Mouse (Mus musculus) Muller cell, postnatal 12 days (primary cell): ENCODE results near the gene Gm17027.
"Not testable (repeated sequence)": the region's sequence is repeated elsewhere in the genome, so short reads cannot be mapped to it uniquely, and the experiment has no call there.

ENCODE experiments used
- DNase-seq: peaks from one replicate; pipeline ENCODE4 v3.0.0-alpha.2; 2015; ENCODE audit errors: inconsistent ontology term

Gene Gm17027

DNA sequence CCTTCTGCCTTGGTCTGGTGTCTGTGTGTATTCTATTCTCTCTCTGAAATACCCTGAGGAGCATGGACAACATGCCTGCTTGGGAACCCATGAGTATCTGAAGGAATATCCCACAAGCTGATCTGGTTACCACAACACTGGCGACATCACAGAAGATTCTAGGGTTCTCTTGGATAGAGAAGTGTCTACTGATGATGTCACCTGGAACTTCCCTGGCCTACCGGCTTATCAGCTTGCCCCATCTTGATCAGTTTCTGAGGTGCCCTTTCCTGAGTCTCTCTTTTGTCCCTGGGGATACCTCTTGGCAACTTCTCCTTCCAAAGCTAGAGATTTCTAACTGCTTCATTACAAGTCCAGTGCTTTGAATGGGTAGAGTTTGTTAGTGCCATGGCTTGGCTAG is at the start of gene Gm17027:
Gene Gm17027, minus strand, starts transcription at position 101 of the 400 bp plus-strand sequence.
- DNase-seq: not testable (repeated sequence)

DNA sequence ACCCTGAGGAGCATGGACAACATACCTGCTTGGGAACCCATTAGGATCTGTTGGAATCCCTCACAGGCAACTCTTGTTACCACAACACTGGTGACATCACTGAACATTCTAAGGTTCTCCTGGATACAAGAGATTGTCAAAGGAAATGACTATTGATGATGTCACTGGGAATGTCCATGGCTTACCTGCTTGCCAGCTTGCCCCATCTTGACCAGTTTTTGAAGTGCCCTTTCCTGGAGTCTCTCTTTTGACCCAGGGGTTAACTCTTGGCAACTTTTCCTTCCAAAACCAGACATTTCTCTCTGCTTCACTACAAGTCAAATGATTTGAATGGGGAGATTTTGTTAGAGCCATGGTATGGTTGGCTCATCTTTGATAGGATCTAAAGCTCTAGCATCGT is 28.3 kb upstream of the Gm17027 start, which contains the start of gene Gm3573:
Gene Gm3573, minus strand, starts transcription at position 101 of the 400 bp plus-strand sequence.
- DNase-seq: not testable (repeated sequence)

DNA sequence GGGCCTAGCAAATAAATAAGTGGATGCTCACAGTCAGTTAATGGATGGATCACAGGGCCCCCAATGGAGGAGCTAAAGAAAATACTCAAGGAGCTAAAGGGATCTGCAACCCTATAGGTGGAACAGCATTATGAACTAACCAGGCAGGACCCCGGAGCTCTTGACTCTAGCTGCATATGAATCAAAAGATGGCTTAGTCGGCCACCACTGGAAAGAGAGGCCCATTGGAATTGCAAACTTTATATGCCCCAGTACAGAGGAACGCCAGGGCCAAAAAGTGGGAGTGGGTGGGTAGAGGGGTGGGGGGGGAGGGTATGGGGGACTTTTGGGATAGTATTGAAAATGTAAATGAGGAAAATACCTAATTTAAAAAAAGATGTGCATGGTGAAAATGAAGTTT is 21.5 kb upstream of the Gm17027 start:
- DNase-seq: not testable (repeated sequence)

DNA sequence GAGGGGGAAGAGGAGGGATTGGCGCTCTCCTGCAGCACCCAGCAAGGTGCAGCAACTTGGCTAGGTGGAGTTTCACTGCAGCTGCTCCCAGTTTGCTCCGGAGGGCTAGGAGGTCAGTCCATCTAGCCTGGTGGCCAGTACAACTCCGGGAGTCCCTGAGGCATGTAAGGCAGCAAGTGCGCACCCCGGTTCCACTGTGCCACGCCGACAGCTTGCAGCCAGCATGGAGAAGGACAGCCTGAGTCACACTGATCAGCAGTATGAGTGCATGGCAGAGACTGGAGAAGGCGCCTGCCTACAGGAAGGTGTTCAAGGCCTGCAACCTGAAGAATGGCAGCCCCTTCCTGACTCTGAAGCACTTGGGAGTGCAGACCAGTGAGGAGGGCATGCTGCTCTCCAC is 27.9 kb downstream of the Gm17027 start:
- not testable (repeated sequence) for DNase-seq

DNA sequence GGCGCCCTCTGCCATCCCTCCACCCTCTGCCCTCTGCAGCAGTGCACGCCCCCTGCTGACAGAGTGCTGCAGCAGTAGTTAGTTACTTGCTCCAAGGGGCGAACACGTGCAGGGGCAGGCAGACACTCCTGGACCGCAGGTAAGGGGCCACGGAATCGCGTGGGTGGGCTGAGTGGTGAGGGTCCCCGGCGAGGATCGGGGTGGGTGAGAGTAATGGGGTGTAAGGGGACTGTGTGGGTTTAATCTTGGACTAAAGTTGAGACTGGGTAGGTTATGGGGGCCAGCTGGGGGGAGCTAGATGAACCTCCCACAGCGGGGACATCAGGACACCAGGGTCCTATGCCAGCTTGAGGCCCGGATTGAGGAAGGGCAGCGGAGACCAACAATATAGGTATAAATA is 28.6 kb downstream of the Gm17027 start:
- not testable (repeated sequence) for DNase-seq

DNA sequence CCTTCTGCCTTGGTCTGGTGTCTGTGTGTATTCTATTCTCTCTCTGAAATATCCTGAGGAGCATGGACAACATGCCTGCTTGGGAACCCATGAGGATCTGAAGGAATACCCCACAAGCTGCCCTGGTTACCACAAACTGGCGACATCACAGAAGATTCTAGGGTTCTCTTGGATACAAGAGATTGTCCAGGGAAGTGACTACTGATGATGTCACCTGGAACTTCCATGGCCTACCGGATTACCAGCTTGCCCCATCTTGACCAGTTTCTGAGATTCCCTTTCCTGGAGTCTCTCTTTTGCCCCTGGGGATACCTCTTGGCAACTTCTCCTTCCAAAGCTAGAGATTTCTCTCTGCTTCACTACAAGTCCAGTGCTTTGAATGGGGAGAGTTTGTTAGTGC is 45.2 kb downstream of the Gm17027 start, which contains the start of gene Gm7951:
Gene Gm7951, minus strand, starts transcription at position 101 of the 400 bp plus-strand sequence.
- not testable (repeated sequence) for DNase-seq
